Mouse (Mus musculus) gonadal fat pad, adult 2 months (tissue): ENCODE results near the gene Malrd1. TPM values are rescaled to one million over a fixed set of nuclear protein-coding genes. Genes with fewer than 3 reads are reported as not detected.
"Not testable (repeated sequence)": the region's sequence is repeated elsewhere in the genome, so short reads cannot be mapped to it uniquely, and the experiment has no call there.

Source experiments
- DNase-seq: peaks from one replicate; pipeline ENCODE4 v3.0.0-alpha.2; 2012; ENCODE audit warnings: low read depth
- polyA plus RNA-seq: library from polyadenylated mRNA; depleted of rRNA; stranded (reverse); fragments of >200 nt; gene quantifications from 2 replicates; pipeline ENCODE4 v1.2.3, GENCODE M21; 2012; rRNA removed

The Malrd1 gene
- polyA plus RNA-seq, result 1.6 TPM in 2 replicates

DNA sequence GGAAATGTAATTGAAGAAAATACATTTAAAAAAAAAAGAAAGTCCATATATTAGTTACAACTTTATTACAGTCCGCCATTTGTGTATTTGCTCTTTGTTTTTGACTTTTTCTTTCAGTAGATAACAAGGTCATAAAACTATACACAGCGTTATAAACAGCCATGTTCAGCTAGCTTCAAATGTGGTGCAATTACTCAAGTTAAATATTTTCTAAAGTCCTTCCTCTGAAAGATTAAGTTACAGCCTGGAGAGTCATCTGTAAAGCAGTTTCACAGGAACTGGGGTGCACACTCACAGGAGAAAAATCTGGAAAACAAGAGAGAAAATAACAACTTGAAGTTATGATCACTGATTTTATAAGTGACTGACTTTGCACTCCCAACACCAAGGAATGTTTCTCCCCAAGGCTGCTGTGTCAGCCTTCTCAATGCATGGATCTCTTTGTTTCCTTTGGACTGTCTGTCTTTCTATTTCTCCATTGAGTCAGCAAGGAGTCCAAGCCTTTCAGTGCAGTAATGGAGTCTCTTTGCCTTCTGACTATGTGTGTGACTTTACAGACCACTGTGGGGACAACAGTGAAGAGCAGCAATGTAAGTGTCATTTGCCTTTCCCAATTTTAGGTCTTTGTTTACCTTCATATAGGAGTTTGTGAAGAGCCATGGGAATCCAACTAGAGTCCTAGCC, at the start of gene Malrd1:
Gene Malrd1, plus strand, starts transcription at position 239 of the 684 bp plus-strand sequence.
- no peak for DNase-seq

DNA sequence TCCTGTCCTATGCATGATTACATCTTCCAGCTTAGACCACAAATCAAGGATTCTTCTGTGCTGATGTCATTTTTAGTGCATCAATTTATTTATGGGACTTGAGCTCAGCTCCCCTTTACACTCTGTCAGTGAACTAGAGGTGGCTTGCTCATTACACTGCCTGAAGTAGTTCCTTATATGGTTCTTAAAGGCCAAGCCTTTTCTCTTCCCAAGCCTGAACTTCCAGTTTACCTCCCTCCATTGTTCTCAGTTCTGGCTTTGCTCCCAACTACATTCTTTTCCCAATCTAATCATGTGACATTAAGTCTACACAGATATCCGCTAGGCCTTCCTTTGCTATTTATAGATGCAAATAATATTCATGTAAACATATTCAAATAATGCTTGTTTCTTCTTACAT, 12.4 kb downstream of the Malrd1 start:
- peak; percentile 52 for DNase-seq

DNA sequence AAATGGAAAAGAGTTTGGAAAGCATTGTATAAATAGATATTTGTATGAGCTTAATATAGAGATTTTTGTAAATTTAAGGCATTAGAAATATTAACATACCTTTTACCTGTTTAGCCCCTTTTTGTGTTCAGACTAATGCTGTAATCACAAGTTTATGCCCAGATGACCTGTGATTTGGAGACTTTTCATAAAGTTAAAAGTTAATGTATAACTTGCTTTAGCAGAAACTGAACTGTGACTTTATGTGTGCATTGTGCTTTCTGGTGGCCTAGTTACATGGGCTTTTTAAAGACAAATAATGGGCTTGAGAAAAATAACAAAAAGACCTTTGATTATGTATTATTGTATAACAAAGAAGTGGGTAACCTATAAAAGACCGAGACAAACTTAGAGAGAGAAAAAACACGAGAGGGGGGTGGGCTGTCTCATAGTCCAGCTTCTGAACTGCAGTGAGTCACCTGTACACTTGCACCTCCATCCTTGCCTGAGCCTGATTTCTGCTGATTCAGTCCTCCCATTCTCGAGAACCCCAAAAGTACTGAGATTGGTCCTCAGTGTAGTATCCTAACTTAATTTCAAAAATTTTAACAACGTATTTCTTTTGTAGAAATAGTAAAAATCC, 87.2 kb downstream of the Malrd1 start:
- no peak for DNase-seq

DNA sequence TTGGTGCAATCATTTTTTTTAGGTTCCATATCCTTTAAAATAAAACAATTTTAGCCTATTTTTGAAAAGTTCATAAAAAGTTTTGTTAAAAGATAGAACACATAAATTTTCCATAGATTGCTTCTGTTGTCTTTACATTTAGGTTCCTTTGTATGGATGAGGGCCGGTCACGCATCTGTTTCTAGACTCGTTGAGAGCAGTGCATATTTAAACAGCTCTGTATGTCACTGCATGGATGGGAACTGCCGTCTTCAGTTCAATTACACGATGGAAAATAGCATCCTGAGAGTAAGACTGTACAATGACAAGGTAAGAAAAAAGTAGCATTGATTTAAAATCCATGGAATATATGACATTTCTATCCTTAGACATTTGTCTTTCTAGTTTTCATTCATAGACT, 87.7 kb downstream of the Malrd1 start:
- DNase-seq, result no peak

DNA sequence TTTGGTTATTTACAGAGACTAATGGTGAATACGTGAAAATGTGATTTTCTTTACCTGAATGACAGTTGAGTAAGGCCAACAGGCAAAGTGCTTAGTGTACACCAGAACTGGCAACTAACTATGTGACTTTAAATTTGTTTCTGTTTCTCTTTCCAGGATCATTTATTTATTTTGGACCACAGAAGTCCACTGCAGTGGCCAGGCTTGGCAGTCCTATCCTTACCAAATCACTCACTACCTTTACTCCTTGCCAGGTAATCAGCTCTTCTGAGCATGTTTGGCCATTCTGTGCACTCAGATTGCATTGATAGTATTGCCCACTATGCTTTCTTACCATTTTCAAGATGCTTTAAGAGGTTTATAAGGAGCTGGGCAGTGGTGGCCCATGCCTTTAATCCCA, 109.5 kb downstream of the Malrd1 start:
- DNase-seq, result no peak

DNA sequence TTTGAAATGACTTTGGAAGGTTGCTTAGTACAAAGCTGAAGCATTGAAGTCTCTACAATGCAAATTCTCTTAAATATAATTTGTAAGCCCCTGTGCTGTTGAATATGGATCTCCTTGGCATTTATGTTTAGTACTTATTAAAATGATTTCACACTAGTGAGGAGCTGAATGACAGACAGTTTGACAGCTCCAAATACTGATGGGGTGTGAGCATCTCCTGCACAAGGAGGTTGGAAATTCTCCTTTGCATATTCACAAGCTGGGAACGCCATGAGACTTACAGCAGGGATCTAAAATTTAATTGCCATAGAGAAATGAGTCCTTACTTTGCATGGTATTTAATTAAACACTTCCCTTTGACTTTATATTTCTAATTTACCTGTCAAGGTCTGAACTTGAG, 117.6 kb downstream of the Malrd1 start:
- DNase-seq, result no peak

DNA sequence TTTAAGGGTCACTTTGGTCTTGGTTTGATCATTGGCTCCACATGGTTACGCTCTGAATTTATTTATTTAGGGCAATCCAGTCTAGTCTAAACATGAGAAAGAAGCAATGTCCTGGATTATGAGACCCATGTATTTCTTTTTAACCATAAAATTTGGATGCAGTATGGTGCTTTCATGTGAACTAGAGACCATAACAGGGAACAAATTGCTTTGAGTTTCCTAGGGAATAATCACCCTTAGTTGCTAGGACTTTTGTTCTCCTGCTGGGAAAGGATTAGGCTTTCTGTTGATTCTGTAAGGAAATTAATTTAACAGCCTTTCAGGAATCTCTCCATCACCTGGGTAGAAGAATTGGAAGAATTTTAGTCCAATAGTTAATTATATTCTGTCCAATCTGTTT, 130.1 kb downstream of the Malrd1 start:
- no peak for DNase-seq

DNA sequence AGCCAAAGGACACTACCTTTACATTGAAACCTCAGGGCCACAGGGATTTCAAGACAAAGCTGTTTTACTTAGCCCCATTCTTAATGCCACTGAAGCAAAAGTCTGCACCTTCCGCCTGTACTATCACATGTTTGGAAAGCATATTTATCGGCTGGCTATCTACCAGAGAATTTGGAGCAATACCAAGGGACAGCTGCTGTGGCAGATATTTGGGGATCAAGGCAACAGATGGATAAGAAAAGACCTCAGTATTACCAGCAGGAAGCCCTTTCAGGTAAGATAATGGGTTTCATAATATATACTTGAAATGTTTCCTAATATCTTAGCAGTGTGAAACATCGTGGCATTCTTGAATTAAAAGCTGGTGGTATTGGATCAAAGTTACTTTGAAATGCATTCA, 176.7 kb downstream of the Malrd1 start:
- DNase-seq, result no peak

DNA sequence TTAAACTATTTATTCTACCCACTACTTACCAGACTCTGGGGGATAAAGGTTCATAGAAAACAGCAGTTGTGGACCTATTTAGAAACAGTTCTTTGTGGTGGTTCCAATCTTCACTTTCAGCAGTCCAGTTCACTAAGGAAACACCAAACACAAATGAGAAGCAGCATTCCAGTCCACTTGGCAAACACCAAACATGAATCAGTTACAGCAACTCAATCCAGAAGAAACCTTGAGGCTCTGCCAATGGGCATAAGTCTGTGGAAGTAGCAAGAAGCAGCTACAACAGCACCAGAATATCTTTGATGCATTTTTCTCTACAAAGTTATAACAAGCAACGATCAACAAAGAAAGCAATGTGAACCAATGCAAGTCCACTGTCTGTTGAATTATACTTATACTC, 214.7 kb downstream of the Malrd1 start:
- DNase-seq, result no peak

DNA sequence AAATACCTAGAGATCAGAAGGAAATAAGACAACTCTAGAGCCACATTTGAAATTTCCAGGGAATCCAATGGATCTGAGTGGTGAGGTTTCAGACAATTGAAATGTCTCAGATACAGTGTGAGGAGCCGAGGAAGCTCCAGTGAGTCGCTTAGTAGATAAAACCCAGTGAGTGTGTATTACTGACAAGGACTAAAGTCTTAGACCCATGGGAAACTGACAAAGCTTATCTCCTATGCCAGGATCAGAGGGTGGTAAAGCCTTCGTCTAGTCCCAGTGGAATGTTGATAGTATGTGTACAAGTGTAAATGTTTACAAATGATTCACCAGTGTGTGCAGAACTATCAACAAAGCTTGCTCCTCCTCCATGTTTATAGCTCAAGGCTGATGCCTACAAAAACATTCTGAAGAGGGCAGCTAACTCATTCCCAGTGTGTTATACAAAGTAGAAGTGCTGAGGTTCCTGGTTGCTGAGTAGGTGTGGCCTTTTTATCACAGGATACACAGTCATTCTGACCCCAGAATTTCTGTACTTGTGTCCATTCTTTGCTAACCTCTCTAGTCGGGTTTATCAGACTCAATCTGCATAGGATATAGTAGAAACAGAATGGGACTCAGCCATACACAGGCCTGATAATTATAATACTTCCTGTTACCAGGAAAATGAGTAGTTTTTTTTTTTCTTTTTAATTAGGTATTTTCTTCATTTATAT, 218.9 kb downstream of the Malrd1 start:
- DNase-seq, result no peak

DNA sequence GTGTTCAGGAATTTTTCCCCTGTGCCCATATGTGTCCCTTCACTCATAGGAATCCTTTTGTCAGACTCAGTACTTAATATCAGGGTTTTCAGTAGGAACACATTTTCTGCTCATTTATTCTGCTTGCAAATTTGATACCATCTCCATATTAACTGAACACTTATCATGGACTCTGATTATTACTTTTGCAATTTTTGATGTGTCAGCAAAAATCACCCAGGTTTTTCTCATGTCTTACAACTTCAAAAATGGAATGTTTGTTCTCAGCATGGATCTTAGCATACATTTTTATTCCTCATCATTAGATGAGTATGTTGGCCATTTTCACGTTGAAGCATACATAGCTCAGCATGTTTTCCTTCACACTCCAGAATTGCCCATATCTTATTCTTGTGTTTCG, 258.5 kb downstream of the Malrd1 start:
- DNase-seq, result no peak

DNA sequence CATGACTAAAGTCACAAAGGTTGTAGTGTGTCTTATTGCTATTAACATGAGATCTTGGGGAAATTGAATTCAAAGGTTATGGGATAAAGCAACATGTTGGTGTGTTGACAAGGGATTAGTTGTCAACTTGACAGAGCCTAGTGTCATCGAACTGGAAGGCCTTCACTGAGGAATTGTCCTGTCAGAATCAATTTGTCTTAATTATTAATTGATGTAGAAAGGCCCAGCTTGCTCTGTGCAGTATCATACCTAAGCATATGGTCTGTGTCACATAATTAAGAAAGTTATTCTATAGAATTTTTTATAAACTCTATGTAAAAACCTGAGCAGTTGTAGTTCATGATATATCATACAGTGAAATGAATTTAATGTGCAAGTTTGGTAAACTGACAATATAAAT, 289.4 kb downstream of the Malrd1 start:
- DNase-seq, result no peak

DNA sequence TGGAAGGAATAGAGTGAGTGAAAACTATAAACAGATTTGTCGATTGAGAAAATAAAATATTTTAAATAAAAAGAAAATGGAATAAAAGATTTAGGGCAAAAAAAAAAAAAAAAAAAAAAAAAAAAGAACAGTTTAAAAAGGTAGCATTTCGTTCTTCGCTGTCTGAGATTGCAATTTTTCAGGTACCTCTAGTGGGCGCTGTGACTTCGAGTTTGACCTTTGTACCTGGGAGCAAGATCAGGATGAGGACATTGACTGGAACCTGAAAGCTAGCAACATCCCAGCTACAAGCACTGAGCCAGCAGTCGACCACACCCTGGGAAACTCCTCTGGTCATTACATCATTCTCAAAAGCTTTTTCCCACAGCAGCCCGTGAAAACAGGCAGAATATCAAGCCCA, 343.1 kb downstream of the Malrd1 start:
- no peak for DNase-seq

DNA sequence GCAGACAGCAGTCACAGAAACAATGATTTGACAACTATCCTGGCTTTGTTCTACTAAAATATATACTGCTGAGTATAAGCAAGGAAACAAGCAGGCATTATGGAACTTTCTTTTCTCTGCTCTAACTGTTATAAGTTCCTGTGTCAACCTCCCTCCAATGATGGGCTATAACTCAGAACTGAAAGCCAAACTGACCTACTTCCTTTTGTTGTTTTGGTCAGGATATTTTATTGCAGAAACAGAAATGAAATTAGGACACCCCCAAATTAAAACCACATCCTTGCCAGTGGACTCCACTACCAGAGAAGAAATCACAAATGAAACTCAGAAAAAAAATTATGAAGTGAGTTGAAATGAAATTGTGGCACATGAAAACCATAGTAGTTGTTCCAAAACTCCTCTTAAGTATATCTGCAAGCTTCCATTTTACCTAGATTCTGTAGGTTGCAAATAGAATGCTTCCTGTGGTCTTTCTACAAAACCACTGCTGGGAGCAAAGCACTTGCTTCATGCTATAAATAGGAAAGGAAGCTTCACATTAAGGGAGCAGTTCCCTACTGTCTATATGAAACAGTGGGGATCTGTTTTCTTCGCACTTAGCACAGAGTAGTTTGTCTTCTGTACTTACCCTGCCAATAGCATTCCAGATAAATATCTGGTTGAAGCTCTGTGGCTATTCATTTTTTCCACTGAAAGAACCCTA, 367.3 kb downstream of the Malrd1 start:
- no peak for DNase-seq

DNA sequence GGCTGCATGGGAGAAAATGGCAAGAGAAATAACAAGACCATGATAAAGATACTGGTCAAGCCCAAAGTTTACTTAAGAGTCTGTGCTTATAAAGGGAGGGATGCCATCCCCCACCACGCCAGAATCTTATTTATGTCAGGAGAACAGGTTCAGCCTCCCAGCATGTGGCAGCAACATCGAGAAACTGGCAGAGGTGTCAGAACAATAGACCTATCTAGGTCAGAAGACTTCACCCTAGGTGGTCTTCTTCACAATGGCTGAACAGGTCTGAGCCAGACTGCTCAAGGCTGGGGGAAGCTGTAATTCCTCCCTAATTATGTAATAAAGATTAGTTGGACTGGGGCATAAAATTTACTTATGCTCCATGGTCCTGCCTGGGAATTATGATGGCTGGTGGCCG, 399.2 kb downstream of the Malrd1 start:
- no peak for DNase-seq

DNA sequence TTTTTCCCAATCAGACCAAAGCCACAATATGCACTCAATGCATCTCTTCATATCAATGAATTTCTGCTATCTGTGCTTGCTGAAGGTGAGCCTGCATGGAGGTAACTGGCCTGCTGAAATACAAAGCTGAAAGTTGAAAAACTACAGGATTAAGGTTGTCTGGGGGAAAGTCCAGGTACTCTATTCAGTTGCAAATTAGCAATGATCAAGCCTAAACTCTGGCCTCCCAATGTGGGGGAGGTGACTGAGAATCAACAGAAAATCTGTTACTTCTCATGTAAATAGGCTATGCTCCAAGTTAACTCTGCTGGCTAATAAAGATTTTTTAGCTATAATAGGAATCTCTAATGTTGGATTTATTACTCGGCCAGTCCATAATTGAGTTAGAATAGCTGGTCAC, 399.8 kb downstream of the Malrd1 start:
- DNase-seq, result no peak

DNA sequence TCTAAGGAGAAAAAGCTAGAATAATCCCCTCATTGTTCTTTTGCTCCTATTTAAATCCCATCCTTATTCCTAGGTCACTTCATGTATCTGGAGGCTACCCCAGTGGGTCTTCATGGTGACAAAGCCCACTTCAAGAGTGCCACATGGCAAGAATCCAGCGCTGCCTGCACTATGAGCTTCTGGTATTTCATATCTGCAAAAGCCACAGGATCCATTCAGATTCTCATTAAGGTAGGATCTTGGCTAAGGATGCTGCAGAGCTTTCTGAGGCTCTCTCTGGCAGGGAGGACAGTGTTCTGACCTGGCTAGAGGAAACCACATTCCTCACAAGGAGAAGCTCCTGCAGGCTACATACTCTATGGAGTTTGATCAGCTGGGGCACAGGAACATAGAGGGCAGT, 405.2 kb downstream of the Malrd1 start:
- DNase-seq, result no peak

DNA sequence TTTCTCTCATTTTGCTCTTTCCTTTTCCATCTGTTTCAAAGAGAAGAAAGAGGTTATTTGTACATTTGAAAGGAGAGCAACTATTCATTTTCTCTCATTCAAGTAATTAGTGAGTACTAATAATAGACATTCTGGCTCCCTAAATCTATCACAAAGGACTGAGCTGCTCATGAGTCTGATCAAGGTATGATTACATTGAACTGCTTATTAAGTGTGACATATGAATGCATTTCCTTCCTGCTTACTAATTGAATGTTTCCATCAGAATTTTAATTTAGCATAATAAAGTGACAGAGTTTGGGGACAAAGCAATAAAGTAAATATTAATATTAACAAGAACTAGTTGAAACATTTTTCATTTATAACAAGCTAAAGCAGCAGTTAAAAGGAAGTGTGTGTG, 405.6 kb downstream of the Malrd1 start:
- no peak for DNase-seq

DNA sequence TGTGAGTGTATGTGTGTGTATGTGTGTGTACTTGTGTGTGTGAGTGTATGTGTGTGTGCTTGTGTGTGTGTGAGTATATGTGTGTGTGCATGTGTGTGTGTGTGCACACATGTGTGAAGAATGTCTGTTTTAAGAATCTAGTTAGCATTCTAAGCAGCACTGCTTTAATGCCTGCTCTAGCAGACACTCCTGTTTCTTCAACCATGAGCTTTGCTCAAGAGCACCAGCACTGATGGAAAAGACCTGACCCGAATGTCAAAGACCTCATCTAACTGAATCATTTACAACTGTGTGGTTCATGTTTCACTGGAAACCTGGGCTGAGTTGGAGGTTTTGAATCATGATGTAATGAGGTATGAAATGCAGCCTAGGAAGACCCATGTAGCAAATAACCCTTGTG, 406.1 kb downstream of the Malrd1 start:
- no peak for DNase-seq

DNA sequence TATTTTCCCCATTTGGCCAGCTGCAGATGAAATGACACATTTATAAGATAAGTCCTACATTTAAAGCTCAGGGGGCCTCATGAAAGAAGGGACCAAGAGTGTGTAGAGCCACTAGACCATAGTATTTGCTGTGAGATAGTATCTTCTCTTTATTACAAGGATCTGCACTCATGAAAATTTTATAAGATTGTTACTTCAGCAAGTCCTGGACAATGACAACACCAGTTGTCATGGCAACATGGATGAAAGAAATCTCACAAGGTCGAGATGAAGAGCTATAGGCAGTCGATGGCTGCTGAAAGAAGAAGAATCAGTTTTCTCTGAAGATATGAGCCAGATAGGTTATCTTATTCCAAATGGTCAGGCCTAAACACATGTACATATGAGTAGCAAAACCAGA, 476.6 kb downstream of the Malrd1 start:
- DNase-seq, result no peak

DNA sequence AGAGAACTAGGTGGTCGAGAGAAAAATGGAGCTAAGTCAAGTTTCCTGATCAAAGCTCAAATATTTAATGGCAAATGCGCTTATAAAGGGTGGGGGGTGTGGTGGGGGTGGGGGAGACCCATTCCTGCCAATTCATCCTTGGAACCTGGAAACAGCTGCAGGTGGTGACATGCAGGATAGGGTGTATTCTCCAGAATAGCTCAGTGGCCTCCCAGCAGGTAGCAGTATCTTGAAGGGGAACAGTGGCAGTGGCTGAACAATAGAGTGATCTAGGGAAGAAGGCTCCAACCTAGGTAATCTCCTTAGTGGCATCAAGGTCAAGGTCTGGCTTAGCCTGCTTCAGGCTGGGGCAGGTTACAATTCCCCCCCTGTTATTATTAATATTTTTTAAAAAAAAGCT, 490.8 kb downstream of the Malrd1 start:
- not testable (repeated sequence) for DNase-seq

DNA sequence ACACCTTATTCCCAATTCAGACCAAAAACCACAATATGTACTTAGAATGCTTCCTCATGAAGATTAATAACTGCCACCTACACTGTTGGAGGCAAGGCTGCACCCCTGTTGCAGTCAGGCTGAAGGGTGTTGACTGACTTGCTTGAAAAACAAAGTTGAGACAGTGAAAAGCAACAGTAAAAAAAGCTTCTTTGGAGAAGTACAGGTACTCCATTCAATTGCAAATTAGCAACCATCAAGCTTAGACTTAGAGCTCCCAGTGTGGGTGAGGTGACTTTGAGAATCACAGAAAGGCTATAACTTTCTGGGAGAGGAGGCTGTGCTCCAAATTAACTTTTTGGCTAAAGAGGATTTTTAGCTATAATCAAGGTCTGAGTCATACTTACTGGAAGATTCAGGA, 491.4 kb downstream of the Malrd1 start:
- DNase-seq, result not testable (repeated sequence)

DNA sequence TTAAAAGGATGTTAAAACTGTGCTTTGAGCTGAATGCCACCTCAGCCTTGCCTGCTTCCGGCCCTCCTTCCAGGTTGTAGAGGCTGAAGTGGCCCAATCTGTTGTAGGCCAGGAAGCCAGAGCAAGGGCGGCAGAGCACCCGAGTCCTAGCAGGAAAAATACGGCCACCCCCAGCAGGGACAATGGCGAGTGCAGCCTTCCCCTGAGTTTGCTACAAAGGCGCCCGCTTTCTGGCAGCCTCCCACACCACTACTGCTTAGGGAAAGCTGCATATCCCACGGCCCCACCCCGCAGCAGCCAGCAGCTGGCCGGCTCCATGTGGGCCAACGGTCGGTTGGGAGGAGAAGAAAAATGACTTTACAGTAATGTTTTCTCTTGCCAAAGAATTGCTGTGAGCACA, 503.5 kb downstream of the Malrd1 start:
- no peak for DNase-seq
